Mouse (Mus musculus) midbrain, embryonic 16.5 days (tissue): ENCODE results near the gene Dcun1d5. TPM values are rescaled to one million over a fixed set of nuclear protein-coding genes. Genes with fewer than 3 reads are reported as not detected.
"Not testable (repeated sequence)": the region's sequence is repeated elsewhere in the genome, so short reads cannot be mapped to it uniquely, and the experiment has no call there.

Source experiments
- ATAC-seq: fragments of 200-750 bp; cut with Nextera tagmentation; 2 replicates; pipeline ENCODE4 v1.8.0; 2017; ENCODE audit warnings: moderate TSS enrichment
- H3K27ac ChIP-seq: fragments of 300-500 bp; sonication (generic); 2 replicates; pipeline ENCODE4 v1.5.1; 2014; ENCODE audit warnings: mild to moderate bottlenecking, low read length, mixed read lengths
- H3K27me3 ChIP-seq: fragments of 300-500 bp; sonication (generic); 2 replicates; pipeline ENCODE4 v1.6.1; 2014; ENCODE audit warnings: low read depth, low read length, mixed read lengths; ENCODE audit not compliant: control insufficient read depth, insufficient read depth
- H3K36me3 ChIP-seq: fragments of 300-500 bp; sonication (generic); 2 replicates; pipeline ENCODE4 v1.6.1; 2014; ENCODE audit warnings: mild to moderate bottlenecking, low read length, moderate library complexity, mixed read lengths; ENCODE audit not compliant: control insufficient read depth, insufficient read depth
- H3K4me1 ChIP-seq: fragments of 300-500 bp; sonication (generic); 2 replicates; pipeline ENCODE4 v1.6.1; 2014; ENCODE audit warnings: mild to moderate bottlenecking, low read length, mixed read lengths; ENCODE audit not compliant: control insufficient read depth, insufficient read depth
- H3K4me2 ChIP-seq: fragments of 300-500 bp; sonication (generic); 2 replicates; pipeline ENCODE4 v1.6.1; 2014; ENCODE audit warnings: mild to moderate bottlenecking, low read length, mixed read lengths
- H3K4me3 ChIP-seq: fragments of 300-500 bp; sonication (generic); 2 replicates; pipeline ENCODE4 v1.5.1; 2014; ENCODE audit warnings: low read depth, mild to moderate bottlenecking, low read length, moderate library complexity, mixed read lengths
- H3K9ac ChIP-seq: fragments of 300-500 bp; sonication (generic); 2 replicates; pipeline ENCODE4 v1.6.1; 2014; ENCODE audit warnings: low read depth, low read length, mixed read lengths
- H3K9me3 ChIP-seq: fragments of 300-500 bp; sonication (generic); replicated peaks from 2 replicates; pipeline ENCODE4 v1.6.1; 2014; ENCODE audit warnings: mild to moderate bottlenecking, low read length, mixed read lengths; ENCODE audit not compliant: control insufficient read depth, poor library complexity, severe bottlenecking
- WGBS: fragments of 180-500 bp; shearing (Covaris S2); extraction: QIAGEN DNeasy Blood & Tissue Kit; methylation state at CpG from one replicate; pipeline ENCODE4 v1.1.7; 2014; 5-methylcytosine and 5-hydroxymethylcytosine counted together
- polyA plus RNA-seq: library from polyadenylated mRNA; unstranded; fragments of >200 nt; fragmentation: Nextera tagmentation; extraction: Ambion mirVana; gene quantifications from 2 replicates; pipeline ENCODE4 v1.2.1, GENCODE M21; 2015

Gene Dcun1d5
- polyA plus RNA-seq, 1 experiment from 2014 or later, result 86.8 TPM

GRCm38 (mm10) chr9:7184897-7185291 lies 574 bp downstream of the Dcun1d5 start:
- Histone ChIP-seq H3K4me3 (peak overlapping the region; percentile 91), H3K4me2 (peak overlapping the region; percentile 98), H3K36me3 (peaks cover 1% of the 10 kb centered on the region; the same call in 1 of the 2 replicates), H3K4me1 (peaks cover 24% of the 10 kb centered on the region), H3K9me3 (no peaks in the 10 kb centered on the region), H3K27me3 (no peaks in the 10 kb centered on the region), H3K27ac (peak overlapping the region; percentile 92), H3K9ac (peak overlapping the region; percentile 90)
- peak; percentile 83 for ATAC-seq
- under 1% methylated on average over 28 of the region's 31 CpGs for WGBS

DNA sequence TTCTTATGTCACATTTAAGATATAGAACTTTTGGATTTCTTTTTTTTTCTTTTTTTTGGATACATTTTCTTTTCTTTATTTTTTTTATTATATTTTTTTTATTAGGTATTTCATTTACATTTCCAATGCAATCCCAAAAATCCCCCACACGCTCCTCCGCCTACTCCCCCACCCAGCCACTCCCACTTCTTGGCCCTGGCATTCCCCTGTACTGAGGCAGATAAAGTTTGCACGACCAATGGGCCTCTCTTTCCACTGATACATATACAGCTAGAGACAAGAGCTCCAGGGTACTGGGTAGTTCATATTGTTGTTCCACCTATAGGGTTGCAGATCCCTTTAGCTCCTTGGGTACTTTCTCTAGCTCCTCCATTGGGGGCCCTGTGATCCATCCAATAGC lies 6.4 kb downstream of the Dcun1d5 start:
- not testable (repeated sequence) for H3K27ac ChIP-seq, ATAC-seq, H3K9ac ChIP-seq, H3K4me2 ChIP-seq, H3K36me3 ChIP-seq, H3K27me3 ChIP-seq, H3K4me3 ChIP-seq, H3K9me3 ChIP-seq
- H3K4me1 ChIP-seq, result peaks cover 13% of the 10 kb centered on the region
- 96% methylated on average over 3 of the region's 3 CpGs for WGBS

DNA sequence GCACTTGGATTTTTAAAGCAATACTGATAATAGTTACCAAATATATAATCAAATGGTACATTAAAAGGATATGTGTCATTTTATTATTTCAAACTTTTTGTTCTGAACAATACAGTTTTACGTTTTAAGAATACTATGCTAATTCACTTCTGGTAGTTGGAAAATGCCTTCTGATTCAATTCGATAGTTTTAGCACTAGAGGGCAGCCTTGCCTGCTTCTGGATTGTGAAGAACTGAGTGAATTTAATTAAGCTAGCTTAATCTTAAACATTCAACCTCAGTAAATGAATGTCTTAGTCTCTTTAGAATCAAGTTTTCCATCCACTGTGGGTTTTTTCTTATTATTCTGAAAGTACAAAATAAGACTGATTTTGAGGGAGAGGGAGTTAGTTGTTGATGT lies 31.9 kb downstream of the Dcun1d5 start:
- no peaks in the 10 kb centered on the region for H3K27me3 ChIP-seq
- H3K27ac ChIP-seq, result no peak overlapping the region
- no peak overlapping the region for H3K4me2 ChIP-seq
- WGBS, result 48% methylated on average over 2 of the region's 2 CpGs
- H3K4me1 ChIP-seq, result no peaks in the 10 kb centered on the region
- H3K36me3 ChIP-seq, result peaks cover 10% of the 10 kb centered on the region
- no peaks in the 10 kb centered on the region for H3K9me3 ChIP-seq
- H3K9ac ChIP-seq, result no peak overlapping the region
- no peak for ATAC-seq
- no peak overlapping the region for H3K4me3 ChIP-seq

- no peak overlapping the region for H3K27ac ChIP-seq
- H3K27me3 ChIP-seq, result no peaks in the 10 kb centered on the region
- 88% methylated on average over 5 of the region's 5 CpGs for WGBS
- H3K4me2 ChIP-seq, result no peak overlapping the region
- no peaks in the 10 kb centered on the region for H3K4me1 ChIP-seq
- no peaks in the 10 kb centered on the region for H3K9me3 ChIP-seq
- peaks cover 4% of the 10 kb centered on the region; the same call in 1 of the 2 replicates for H3K36me3 ChIP-seq
- H3K9ac ChIP-seq, result no peak overlapping the region
- ATAC-seq, result no peak
- H3K4me3 ChIP-seq, result no peak overlapping the region
Measured at GRCm38 (mm10) chr9:7221024-7221423, 36.7 kb downstream of the Dcun1d5 start.

DNA sequence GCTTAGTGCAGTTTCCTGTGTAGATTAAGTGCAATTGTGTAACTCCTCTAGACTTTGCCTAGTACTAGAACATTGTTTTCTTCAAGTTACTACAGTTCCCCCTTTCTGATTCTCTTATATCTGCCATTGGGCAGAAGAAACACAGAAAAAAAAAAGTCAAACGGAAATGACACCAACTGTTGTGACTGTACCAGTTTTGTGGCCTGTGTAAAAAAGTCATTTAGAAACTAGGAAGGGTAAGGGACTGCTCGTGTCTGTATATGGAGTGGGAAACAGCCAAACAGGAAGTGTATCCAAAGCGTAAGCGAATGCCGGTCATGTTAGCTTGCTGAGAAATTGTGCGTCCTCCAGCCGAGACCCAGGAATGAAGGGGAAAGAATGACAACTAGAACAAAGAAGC lies 37.1 kb downstream of the Dcun1d5 start:
- Histone ChIP-seq H3K9me3 (no peaks in the 10 kb centered on the region), H3K4me3 (no peak overlapping the region), H3K27me3 (no peaks in the 10 kb centered on the region), H3K27ac (no peak overlapping the region), H3K36me3 (peaks cover 4% of the 10 kb centered on the region; the same call in 1 of the 2 replicates), H3K4me2 (no peak overlapping the region), H3K9ac (no peak overlapping the region), H3K4me1 (no peaks in the 10 kb centered on the region)
- ATAC-seq, result no peak
- WGBS, result 81% methylated on average over 7 of the region's 7 CpGs

DNA sequence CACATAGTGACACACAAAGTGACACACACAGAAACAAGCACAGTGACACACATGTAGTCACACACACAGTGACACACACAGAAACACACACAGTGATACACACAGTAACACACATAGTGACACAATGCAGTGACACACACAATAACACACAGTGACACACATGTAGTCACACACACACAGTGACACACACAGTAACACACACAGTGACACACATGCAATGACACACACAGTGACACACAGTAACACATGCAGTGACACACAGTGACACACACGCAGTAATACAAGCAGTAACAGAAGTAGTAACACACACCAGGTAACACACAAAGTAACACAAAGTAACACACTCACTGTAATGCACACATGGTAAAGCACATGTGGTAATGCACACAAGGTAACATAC lies 54.3 kb downstream of the Dcun1d5 start:
- no peaks in the 10 kb centered on the region for H3K36me3 ChIP-seq

DNA sequence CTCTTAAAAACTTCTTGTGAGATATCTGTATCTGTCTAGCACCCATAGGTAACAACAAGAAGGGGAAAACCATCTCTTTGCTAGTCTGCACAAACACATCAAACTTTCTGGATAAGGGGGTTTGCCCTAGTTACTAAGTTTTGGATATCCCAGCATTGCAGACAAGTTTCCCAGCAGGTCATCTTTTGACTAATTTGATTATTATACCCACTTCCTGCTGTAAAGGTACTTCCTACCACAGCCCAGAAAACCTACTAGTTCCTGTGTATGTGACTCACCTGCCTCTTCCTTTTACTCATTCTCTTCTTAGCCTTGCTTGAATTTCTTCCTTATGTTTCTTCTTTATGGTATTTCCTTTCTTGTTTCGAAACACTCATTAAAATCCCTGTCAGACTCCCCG lies 55.6 kb downstream of the Dcun1d5 start:
- Histone ChIP-seq H3K27ac (no peak overlapping the region), H3K4me3 (no peak overlapping the region), H3K4me1 (no peaks in the 10 kb centered on the region), H3K9ac (no peak overlapping the region), H3K9me3 (no peaks in the 10 kb centered on the region), H3K4me2 (no peak overlapping the region), H3K27me3 (no peaks in the 10 kb centered on the region), H3K36me3 (no peaks in the 10 kb centered on the region)
- 81% methylated on average over 2 of the region's 2 CpGs for WGBS
- ATAC-seq, result no peak

More for the DNA sequence above, 54.3 kb downstream of the Dcun1d5 start:
- 100% methylated on average over 1 of the region's 1 CpGs for WGBS
- Histone ChIP-seq H3K27ac (no peak overlapping the region), H3K4me2 (no peak overlapping the region), H3K9me3 (no peaks in the 10 kb centered on the region), H3K9ac (no peak overlapping the region), H3K4me1 (no peaks in the 10 kb centered on the region), H3K27me3 (no peaks in the 10 kb centered on the region), H3K4me3 (no peak overlapping the region)
- no peak for ATAC-seq

DNA sequence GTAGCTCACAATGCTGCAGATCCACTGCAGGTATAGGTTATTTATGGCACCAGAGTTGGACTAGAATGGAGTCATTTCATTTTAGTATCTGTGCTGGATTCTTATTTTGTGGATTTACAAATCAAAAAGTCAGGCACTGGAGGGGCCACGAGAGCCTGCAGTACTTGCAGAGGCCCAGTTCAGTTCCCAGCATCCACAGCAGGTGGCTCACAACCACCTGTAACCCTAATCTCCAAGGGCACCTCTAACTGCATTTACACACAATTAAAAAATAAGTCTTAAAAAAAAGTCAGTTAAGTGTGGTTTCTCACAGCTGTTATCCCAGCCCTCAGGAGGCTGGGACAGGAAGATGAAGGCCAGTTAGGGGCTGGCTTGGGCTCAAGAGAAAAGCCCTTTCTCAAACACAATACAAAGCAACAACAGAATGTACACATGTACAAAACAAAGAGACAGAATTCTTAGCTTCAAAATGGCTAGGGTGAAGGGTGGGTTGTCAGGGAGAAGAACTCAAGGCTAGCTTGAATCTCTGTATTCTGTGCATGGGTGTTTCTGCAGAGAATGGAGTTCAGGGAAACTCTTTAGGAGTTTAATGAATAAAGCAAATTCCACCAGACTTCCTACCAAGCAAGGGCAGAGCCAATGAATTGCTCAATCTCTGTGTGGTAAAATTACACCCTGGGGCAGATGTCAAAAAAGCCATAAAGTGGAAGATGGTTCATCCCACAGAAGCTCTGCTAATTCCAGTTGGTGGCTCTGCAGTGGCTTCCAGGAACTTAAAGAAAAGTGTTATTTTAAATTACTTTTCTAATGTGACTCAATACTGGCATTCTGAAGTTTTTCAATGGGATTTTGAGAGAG lies 68.7 kb downstream of the Dcun1d5 start:
- ATAC-seq, result no peak
- Histone ChIP-seq H3K9me3 (no peaks in the 10 kb centered on the region), H3K4me2 (no peak overlapping the region), H3K27ac (no peak overlapping the region), H3K36me3 (no peaks in the 10 kb centered on the region), H3K4me3 (no peak overlapping the region), H3K9ac (no peak overlapping the region), H3K27me3 (no peaks in the 10 kb centered on the region), H3K4me1 (no peaks in the 10 kb centered on the region)
- 64% methylated on average over 1 of the region's 1 CpGs for WGBS
